Mouse (Mus musculus) layer of hippocampus, adult 18-20 months (tissue): ENCODE results near the gene Leo1. TPM values are rescaled to one million over a fixed set of nuclear protein-coding genes. Genes with fewer than 3 reads are reported as not detected.

Source experiments
- DNase-seq, 2 experiments: peaks; one replicate each; pipeline ENCODE4 v3.0.0; 2022; ENCODE audit warnings: low spot score in 2 of 2
- long read RNA-seq: library from polyadenylated mRNA; stranded (forward); transcript quantifications from one replicate; pipeline ENCODE4 v2.0.0, GENCODE M21; 2021
- total RNA-seq, 2 experiments: library from RNA; stranded (reverse); gene quantifications; 2 replicates each; pipeline ENCODE4 v1.2.3; 2021

Gene Leo1
- total RNA-seq = 10 to 100 TPM; 22.9 to 23.2 TPM
- long read RNA-seq, transcript Leo1-201 (12 exons, 2,180 nt) = major isoform, 28 of 30 reads
- long read RNA-seq, partial matches to known transcripts = 2 of 30 reads
- long read RNA-seq, other reads (novel, unspliced or antisense) = 0 of 30 reads

GRCm38 (mm10) chr9:75440796-75441666, at the start of gene Leo1:
Gene Leo1 (plus strand): TSS chr9:75441524.
- peak; percentile 83 to 96 for DNase-seq

DNA sequence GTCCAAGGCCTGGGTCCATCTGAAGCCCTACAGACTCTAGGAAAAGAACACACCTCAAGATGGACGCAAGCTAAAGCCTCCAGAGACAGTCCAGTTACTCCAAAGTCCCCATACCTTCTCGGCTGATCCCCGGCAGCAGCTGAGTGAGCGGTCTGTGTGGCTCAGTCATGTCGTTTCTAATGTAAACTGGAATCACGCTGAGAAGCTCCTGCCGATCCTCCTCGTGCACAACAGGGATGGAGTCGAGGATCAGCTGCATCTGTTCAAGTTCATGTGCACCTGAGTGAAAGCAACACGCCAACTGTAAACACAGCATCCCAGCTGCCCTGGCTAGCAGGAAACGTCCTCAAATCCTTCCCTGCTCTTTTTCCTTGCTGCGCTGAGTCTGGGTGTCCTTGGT, 48.1 kb upstream of the Leo1 start:
- DNase-seq = no peak

DNA sequence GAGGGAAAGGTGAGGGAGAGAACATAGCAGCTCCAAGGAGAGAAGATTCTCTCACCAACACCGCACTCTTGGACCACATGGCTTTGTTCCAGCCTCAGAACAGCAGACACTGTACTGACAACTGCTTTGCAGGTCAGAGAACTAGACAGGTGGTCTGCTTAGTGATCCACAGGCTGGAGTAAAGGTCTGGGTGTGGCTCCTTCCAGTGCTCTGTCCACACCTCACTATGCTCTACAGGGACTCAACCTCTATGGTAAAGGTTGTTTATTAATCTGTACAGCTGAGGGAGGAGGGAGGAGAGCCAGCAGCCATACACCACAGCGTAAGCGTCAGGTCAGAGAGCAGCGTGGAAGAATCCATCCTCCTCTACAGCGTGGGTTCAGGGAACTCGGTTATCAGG, 45.4 kb upstream of the Leo1 start:
- no peak for DNase-seq

- no peak for DNase-seq
These were observed 42.3 kb upstream of the Leo1 start for GRCm38 (mm10) chr9:75399069-75399468.

DNA sequence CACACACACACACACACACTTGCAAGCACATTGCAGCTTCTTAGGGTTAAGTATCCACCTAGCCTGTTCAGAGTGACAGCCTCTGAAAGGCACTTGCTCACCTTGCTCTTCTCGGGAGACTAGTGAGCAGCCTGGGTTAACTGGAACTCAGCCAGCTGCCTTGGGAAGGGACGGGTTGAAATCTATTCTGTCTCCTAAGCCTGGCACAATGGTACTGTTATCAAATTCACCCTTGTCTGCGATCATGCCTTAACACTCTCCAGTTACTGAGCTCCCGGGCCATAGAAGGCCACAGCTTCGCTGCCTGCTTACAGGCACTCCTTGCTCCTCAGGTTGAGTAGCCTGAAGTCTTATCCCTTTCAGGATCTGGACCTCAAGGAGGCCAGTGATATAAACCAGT, 40.7 kb upstream of the Leo1 start:
- no peak for DNase-seq

DNA sequence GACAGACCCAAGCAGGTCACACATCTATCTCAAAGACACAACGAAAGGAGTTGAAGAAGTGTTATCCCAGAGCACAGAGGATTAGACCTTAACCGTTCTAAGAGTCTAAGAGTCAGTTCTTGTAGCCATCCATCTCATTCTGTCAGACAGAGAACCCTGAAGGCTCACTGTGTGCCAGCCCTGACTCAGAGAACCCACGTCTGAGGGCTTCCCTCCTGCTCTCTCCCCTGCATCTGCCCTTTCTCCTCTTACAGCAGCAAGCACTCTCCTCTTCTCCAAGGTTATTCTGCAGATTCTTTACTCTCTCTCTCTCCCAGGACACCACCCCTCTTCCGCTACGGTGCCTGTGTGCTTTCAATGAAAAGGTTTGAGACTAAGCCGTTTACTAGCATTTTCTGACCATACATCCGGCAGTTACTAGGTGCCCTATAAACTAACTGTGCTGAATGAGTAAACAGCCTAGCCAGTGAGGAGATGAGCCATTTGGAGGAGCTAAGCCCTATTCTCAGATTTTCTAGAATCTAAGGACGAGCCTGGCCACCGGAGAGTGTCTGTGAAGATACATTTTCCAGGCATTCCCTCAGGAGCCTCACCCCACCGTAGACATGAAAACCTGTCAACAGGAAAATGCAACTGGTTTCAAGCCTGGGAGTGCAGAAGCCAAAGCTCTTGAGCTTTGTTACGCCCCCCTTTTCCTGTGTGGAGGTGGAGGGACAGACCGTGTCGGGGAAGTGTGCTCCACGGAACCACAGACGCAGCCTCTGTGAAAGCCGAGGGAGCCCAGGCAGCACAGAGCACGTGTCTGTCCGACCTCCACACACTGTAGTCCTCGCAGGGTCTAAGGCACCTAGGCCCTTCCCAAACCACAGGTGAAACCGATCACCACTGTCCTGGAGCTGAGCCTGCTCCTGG, 39.5 kb upstream of the Leo1 start:
- no peak for DNase-seq

DNA sequence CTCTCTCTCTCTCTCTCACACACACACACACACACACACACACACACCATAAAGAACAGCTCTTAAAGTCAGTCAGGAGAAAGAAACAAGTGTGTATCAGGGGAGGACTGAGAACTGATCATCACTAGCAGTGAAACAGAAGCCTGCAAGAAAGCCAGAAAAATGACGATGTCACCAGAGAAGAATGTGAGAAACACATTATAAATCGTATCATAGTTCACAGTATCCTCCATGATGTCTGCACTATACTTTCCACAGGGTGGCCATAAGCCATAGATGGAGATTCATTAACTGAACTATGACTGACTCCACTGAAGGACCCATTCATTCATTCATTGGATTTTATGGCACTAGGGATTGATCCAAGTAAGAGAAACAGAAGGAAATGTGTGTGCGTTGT, 37.8 kb upstream of the Leo1 start:
- no peak for DNase-seq

DNA sequence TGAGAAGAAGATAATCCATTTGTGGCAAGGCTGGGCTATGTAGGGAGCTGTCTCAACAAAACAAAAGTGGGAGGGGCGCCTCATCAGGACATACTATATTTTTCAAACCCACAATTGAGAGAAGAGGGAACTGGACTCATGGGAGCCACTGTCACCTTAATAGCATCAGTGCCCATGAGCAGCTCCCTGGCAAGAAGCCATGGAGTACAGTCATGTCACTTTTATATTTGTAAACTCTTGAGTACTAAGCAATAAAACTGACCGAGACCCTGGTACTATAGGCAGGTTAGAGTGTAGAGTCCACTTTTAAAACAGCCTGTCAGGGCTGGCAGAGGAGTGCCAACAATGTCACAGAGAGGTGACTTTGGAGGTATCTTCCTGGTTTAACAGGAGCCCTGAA, 35.2 kb upstream of the Leo1 start:
- DNase-seq = no peak

DNA sequence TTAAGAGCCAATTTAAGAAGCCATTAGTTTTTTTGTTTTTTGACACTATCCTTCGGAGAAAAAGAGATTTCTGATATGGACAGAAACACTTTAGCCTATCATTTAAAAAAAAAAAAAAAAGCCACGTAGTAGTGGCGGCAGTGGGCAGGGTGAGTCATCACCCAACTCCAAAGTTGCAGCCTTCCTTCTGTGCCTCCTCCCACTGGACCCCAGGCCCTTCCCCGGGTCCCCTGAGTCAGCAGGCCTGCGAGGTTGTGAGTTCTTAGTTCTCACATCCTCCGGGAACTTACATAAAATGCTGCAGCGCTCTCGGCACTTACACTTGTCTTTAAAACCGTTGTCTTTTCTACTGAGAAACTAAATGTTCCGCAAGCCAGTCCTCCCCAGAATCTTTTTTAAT, 33.5 kb upstream of the Leo1 start:
- DNase-seq = peak in 1 of 2 experiments; percentile 20

- DNase-seq = no peak
These were observed 33.0 kb upstream of the Leo1 start for GRCm38 (mm10) chr9:75408204-75408826.

DNA sequence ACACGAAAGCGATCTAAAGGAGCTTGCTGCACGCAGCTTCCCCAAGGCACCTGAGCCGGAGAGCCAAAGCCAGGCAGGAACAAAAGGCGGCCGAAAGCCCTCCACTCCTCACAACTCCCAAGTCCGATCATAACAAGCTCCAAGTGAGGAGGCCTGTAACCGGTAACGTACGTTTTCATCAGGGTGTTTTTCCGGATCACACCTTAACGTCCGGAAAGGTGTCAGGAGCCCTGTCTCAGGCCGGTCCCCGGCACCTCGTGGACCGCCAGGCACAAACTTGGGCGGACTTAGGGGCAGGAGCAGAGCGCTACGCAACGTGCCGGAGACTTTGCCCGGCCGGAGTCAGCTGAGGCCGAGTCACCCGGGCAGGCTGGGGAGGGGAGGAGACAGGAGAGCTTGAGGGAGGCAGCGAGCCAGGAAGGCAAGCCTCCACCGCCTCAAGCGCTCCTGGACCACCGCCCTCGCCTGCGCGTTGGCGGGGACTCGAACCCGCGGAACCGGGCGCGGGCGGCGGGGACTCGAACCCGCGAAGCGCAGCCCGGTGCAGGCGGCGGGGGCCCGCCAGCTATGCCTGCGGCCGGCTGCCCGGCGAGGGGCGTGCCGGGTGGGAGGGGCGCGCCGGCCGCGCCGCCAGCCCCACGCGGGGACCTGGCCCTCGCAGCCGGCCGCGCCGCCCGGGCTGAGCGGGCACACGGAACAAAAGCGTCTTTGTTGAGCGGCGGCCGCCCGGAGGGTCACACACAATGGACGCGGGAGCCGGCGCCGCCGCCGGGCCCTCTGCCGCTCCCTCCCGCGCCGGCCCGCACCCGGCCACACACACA, 32.1 kb upstream of the Leo1 start:
- peak; percentile 16 to 22 for DNase-seq

DNA sequence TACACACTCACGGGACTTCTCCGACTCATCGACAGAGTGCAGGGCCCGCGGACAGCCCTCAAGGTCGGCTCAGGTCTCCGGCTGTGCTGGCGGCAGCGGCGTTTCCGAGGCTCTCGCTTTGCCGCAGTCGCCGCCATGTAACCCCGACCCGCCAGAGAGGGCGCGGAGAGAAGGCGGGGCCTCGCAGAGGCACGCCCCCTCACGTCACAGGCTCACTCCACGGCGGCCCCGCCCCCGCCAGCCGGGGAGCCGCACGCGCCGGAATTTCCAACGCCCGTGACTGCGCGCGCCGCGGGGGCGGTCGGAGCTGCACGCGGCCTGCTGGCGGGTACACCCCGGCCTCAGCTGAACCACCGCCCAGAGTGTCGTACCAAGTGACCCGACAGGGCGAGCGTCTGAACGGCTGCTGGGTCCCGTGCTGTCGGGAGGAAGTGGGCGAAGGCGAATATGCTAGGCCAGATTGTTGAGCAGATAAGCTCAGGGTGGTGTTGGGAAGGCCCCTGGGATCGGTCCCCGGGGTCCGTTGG, 31.4 kb upstream of the Leo1 start, which contains the start of gene Mapk6:
Gene Mapk6 (minus strand): TSS at position 154 of the 527 bp plus-strand sequence.
- peak; percentile 93 to 97 for DNase-seq

DNA sequence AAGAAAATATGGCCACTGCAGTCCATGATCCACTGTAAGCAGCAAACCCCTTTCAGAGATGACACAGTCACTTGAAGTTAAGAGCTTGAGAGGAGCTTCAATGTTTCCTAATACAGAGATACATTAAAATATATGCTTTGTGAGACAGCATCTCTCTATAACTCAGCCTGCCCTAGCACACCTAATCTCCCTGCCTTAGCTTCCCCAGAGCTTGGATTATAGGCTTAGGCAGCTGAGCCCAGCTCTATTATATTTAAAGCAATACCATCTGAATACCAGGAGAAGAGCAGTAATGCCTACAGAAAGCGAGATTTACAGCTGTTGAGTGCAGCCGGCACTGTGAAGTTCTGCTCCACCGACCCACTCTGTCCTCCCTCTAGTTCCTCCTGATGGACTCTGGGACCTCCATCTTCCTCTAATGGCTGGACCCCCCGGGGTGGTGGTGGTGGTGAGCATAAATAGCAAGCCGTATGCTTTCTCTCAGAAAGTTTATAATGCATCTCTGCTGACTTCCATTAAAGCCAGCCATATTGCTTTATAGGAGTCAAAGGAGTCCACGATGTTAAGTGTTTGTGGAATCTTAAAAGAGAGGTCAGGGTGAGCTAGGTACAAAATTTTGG, 30.3 kb upstream of the Leo1 start:
- no peak for DNase-seq

- no peak for DNase-seq
These were observed 29.7 kb upstream of the Leo1 start for GRCm38 (mm10) chr9:75411584-75411983.

DNA sequence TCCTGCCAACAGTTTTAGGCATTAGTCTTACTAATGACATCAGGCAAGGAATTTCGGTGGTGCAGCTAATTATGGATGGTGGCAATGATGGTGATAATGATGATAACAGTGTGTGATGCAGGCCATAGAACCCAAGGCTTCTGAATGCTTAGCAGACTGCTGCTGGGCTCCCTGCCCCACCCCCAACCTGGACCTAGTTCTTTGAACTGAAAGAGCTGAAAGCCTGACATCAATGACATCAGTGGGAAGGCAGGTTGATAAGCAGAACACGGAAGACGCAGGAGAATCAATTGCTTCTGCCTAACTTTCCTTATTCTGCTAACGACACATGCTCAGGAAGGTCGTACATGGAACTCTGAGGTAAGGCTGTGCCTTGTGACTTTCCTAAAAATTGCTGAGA, 28.1 kb upstream of the Leo1 start:
- DNase-seq = no peak

DNA sequence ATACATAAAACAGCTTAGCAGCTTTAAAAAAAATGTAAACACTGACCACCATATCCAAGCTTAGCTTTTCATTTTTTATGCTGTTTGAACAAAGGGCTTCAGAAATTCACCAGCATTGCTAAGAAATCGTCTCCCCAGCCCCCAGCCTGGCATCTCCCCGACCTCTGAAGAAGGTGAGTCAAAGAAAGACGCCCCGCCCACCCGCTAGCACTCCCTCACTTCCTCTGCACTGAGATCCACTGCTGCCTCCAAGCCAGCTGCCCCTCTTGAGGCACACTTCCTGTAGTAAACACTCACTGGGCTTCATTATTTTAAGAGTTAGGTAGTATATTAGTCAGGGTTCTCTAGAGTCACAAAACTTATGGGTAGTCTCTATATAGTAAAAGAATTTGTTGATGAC, 27.1 kb upstream of the Leo1 start:
- no peak for DNase-seq

DNA sequence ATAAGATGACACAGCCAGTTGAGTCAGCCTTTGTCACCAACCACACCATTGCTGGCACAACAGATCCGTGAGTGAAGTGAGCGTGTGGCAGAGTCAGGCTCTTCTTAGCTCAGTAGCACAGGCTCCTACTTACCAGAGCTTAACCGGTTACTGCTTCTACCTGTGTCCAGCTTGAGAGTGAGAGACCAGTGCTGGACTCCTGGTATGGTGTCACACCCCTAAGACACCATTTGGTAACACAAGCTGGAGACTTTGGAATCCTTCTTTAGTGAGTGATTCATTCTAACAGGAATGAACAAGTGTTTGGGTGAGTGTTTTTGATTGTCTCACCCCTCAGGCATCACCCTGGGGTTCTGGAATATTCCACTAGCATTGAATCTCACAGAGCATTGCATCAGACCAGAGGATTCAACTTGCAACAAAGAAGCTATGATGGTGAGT, 19.1 kb upstream of the Leo1 start:
- no peak for DNase-seq

DNA sequence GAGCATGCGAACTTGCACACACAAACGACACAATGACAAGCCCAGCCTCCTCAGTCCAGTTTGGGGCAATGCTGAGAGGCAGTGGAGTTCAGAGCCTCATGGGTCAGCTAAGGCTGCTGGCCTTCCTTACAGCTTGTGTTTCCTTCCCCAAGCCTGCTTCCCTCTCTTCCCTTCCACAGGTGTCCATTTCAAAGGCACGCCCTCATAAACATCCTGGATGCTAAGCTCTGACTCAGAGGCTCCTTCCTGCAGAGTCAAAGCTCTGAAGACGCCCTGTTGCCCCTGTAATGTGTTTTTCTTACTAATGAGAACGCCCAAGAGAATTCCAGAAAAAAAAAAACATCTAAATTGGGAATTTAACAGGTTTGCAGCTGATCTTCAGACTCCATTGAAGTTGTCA, 17.6 kb upstream of the Leo1 start:
- DNase-seq = no peak

- no peak for DNase-seq
These were observed 16.8 kb upstream of the Leo1 start for GRCm38 (mm10) chr9:75424358-75425150.
